Mouse (Mus musculus) thymus, postnatal 14 days (tissue): Measurements from ENCODE around the gene Fntb.
"Not testable (repeated sequence)": the region's sequence is repeated elsewhere in the genome, so short reads cannot be mapped to it uniquely, and the experiment has no call there.

ENCODE experiments used
- DNase-seq: peaks from one replicate; pipeline ENCODE4 v3.0.0; 2021

The Fntb gene

GRCm38 (mm10) chr12:76839298-76839697 is 73.9 kb downstream of the Fntb start:
- no peak for DNase-seq

- DNase-seq: no peak
Measured at GRCm38 (mm10) chr12:76840081-76840480, 74.7 kb downstream of the Fntb start.

DNA sequence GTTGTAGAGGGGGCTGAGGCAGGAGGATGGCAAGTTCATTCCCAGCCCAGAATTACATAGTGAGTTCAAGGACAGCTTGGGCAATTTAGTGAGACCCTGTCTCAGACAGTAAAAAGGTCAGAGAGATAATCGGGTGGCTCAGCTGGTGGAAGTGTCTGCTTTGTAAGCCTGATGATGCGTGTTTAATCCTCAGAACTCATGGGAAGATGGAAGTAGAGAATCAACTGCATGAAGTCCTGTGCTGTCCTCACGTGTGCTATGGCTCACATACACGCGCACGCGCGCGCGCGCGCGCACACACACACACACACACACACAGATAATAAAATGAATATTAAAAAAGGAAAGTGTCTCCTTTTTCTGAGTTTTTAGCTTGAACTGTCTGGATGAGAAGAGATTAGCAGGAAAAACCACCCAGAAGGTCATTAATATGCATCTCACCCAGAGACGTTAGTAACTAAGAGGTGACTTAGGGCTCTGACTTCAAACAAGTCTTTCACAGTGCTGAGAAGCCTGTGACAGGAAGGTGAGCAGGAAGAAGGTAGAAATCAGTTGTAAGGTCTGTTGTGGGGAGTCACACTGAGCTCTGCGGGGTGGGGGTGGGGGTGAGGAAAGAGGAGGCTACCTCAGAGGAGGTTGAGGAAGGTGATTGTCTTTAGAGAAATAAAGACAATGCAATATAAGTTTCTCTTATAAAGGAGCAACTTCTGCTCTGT is 79.1 kb downstream of the Fntb start:
- no peak for DNase-seq

DNA sequence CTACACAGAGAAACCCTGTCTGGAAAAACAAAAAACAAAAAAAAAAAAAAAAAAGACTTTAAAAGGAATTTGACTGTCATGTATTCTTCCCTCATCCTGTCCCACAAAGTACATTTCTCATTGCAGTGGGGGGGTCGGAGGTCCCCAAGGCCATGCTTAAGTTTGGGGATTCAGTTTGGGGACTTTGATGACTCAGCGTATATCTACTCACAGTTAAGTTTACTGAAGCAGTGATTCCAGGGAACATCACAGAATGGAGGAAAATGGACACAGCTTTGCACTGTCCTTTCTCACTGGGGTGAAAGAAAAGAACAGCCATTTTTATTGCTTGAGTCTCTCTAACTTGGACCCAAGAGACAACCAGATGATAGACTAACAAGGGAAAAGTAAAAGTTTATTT is 87.0 kb downstream of the Fntb start:
- DNase-seq: no peak

DNA sequence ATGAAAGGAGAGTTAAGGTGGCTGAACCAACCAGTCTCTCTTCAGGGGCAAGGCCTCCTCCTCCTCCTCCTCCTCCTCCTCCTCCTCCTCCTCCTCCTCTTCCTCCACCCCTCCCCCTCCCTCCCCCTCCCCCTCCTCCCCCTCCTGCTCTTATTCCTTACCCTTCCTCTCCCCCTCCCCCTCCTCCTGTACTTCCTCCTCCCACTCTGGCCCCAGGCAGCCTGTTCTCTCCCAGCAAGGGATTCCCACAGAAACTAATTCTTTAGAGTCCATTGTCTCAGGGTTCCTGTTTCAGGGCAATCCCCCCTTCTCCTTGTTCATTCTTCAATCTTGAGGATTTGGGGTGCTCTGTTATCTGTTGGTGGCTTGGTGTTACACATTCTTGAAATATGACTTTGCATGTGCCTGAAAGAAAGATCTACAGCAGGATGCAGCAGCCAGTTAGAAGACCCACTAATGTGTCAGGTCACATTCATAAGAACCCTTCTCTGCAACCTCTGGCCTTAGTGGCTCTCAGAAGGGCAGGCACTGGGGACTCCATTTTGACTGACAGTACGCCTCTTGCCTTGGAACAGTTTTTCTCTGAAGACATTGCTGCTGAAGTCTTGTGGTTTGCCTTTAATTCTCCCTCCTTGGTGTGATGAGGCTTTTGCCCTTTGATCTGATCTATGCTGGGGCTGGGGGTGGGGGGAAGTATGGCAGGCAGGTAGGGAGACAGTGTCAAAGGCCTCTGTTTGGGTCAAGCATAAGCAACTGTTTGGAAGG is 88.2 kb downstream of the Fntb start:
- peak; percentile 36 for DNase-seq

DNA sequence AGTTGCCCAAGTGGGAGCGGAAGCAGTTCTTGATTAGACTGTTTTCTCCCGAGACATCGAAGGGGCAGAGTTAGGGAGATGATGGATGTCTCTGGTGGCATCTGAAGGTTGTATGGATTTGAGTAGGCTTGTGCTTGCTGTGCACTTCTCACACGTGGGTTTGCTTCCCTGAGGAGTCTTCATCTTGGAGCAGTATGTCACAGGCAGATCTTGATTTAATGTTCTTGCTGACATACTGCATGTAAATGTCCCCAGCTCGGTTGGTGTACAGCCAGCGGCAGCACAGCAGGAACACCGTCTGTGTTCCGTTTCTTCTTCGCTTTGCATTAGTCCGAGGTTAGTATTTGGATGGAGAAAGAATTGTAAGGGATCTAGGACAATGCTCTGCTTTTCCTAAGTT is 91.7 kb downstream of the Fntb start:
- no peak for DNase-seq

- not testable (repeated sequence) for DNase-seq
Measured at GRCm38 (mm10) chr12:76858788-76859187, 93.4 kb downstream of the Fntb start.

DNA sequence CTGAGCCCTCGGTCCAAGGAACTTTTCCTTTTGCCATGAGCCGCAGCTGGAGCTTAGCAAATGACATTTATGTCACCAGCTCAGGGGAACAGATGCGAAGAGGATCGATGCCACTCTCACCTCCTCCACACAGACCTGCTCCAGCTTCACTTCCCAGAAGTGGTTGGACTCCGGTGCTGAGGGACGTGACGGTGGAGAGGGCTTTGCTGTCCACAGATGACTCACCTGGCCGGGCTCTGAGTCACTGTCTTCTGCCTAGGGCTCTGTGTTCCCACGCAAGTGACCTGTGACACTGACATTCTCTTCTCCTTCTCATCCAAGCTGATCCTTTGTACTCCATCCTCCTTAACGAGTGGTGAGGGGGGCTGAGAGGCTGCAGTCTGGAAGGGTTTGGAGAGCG is 98.3 kb downstream of the Fntb start:
- DNase-seq: no peak

- DNase-seq: no peak
Measured at GRCm38 (mm10) chr12:76865266-76865665, 99.9 kb downstream of the Fntb start.

- DNase-seq: peak; percentile 25
Measured at GRCm38 (mm10) chr12:76867586-76868280, 102.3 kb downstream of the Fntb start.

GRCm38 (mm10) chr12:76868463-76869198 is 103.2 kb downstream of the Fntb start:
- DNase-seq: no peak

GRCm38 (mm10) chr12:76869561-76869960 is 104.2 kb downstream of the Fntb start:
- no peak for DNase-seq

GRCm38 (mm10) chr12:76872767-76873316 is 107.5 kb downstream of the Fntb start:
- DNase-seq: no peak

GRCm38 (mm10) chr12:76874826-76875225 is 109.4 kb downstream of the Fntb start:
- no peak for DNase-seq

DNA sequence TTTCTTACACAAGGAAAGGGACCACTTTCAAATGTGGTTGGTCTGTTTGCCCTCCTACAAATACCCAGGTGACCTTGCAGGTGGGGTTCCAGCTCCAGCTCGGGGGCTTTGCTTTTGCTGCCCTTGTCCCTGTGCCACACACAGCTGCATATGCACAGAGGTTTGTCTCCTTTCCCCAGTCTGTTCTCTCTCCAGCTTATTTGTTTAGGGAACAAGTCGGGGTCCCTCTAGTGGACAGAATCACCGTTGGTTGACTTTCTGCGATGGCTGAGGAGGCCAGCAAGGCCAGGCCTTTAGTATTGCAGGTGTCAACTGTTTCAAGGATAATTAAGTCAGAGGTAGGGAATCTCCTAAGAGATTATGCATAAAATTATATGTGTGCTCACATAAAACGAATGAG is 113.9 kb downstream of the Fntb start:
- peak; percentile 79 for DNase-seq

GRCm38 (mm10) chr12:76880131-76880530 is 114.7 kb downstream of the Fntb start:
- no peak for DNase-seq

- DNase-seq: no peak
Measured at GRCm38 (mm10) chr12:76883824-76884223, 118.4 kb downstream of the Fntb start.

- DNase-seq: no peak
Measured at GRCm38 (mm10) chr12:76885103-76885502, 119.7 kb downstream of the Fntb start.

GRCm38 (mm10) chr12:76886826-76887225 is 121.4 kb downstream of the Fntb start:
- peak; percentile 61 for DNase-seq

DNA sequence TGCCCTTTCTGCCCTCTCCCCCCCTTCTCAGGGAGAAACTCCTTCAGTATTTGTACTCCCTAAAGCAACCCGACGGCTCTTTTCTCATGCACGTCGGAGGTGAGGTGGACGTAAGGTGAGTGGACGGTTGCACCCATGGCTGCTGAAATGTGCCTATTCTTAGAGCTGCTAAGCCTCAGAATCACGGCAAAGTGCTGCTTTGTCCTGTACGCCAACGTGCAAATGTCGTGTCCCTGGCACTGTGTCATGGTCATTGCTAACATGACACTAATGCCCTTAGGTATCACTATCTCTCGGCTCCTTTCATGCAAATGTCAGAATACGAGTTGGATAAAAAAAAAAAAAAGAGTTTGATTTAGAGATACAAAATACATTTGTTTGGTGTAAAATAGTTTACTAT is 122.6 kb downstream of the Fntb start:
- no peak for DNase-seq

- DNase-seq: no peak
Measured at GRCm38 (mm10) chr12:76889404-76890184, 124.2 kb downstream of the Fntb start.

- no peak for DNase-seq
Measured at GRCm38 (mm10) chr12:76891160-76891559, 125.8 kb downstream of the Fntb start.
